Mouse (Mus musculus) G1E (cell line): Measurements from ENCODE around the gene Rac2. TPM values are rescaled to one million over a fixed set of nuclear protein-coding genes. Genes with fewer than 3 reads are reported as not detected.
A peak's percentile ranks its signal among the peaks of the same experiment; 100 is the strongest.

Experiments
- ATAC-seq: 2 replicates; pipeline ENCODE4 v1.8.0; 2016; ENCODE audit warnings: mild to moderate bottlenecking; ENCODE audit not compliant: insufficient number of reproducible peaks, poor library complexity, low FRiP score, severe bottlenecking; ENCODE audit errors: extremely low read depth
- DNase-seq: peaks from one replicate; pipeline ENCODE4 v3.0.0; 2012; ENCODE audit warnings: low spot score
- H3K27me3 ChIP-seq: 2 replicates; pipeline ENCODE4 v1.6.1; 2012; ENCODE audit warnings: mild to moderate bottlenecking, low read length, inconsistent platforms; ENCODE audit not compliant: insufficient read depth
- H3K36me3 ChIP-seq: replicated peaks from 2 replicates; pipeline ENCODE3; 2012; ENCODE audit warnings: mild to moderate bottlenecking, inconsistent platforms
- H3K4me1 ChIP-seq: 2 replicates; pipeline ENCODE4 v1.6.1; 2012; ENCODE audit warnings: low read depth, low read length, inconsistent platforms, mixed read lengths; ENCODE audit not compliant: insufficient read depth
- H3K4me3 ChIP-seq: 2 replicates; pipeline ENCODE4 v1.5.1; 2012; ENCODE audit warnings: low read depth, mild to moderate bottlenecking, inconsistent platforms, low read length, moderate library complexity, mixed read lengths
- H3K9me3 ChIP-seq: replicated peaks from 2 replicates; pipeline ENCODE4 v1.6.1; 2012; ENCODE audit warnings: inconsistent platforms
- CTCF ChIP-seq: IDR thresholded peaks from 2 replicates; pipeline ENCODE4 v1.5.1; 2012; ENCODE audit warnings: low read depth, low read length, inconsistent platforms, mixed read lengths
- GATA1 ChIP-seq: IDR thresholded peaks from 2 replicates; pipeline ENCODE4 v1.6.1; 2012; ENCODE audit warnings: borderline replicate concordance, low read length, inconsistent platforms, mixed read lengths
- GATA2 ChIP-seq: IDR thresholded peaks from 2 replicates; pipeline ENCODE4 v1.6.1; 2012; ENCODE audit warnings: low read depth, low read length, inconsistent platforms, borderline replicate concordance
- POLR2AphosphoS5 ChIP-seq: IDR thresholded peaks from 2 replicates; pipeline ENCODE4 v1.6.1; 2012; ENCODE audit warnings: low read depth, low read length, inconsistent platforms; ENCODE audit not compliant: insufficient replicate concordance
- TAL1 ChIP-seq: conservative IDR thresholded peaks from 2 replicates; pipeline ENCODE4 v1.6.1; 2012; ENCODE audit warnings: low read depth, low read length, inconsistent platforms, mixed read lengths
- polyA plus RNA-seq: library from polyadenylated mRNA; stranded (reverse); fragments of >175 nt; gene quantifications from 2 replicates; pipeline ENCODE4 v1.2.3, GENCODE M21; 2012
- total RNA-seq, 2 experiments: library from RNA; stranded (forward) in 1 of 2; stranded (reverse) in 1 of 2; fragments of 200-1000 nt in 1 of 2; fragments of >200 nt in 1 of 2; fragmentation: Nextera tagmentation in 1 of 2; gene quantifications; 2 replicates each; pipeline ENCODE4 v1.2.3; 2014 to 2017

The Rac2 gene
- total and polyA plus RNA-seq, 3 experiments, result 647 to 981 (median 736) TPM

DNA sequence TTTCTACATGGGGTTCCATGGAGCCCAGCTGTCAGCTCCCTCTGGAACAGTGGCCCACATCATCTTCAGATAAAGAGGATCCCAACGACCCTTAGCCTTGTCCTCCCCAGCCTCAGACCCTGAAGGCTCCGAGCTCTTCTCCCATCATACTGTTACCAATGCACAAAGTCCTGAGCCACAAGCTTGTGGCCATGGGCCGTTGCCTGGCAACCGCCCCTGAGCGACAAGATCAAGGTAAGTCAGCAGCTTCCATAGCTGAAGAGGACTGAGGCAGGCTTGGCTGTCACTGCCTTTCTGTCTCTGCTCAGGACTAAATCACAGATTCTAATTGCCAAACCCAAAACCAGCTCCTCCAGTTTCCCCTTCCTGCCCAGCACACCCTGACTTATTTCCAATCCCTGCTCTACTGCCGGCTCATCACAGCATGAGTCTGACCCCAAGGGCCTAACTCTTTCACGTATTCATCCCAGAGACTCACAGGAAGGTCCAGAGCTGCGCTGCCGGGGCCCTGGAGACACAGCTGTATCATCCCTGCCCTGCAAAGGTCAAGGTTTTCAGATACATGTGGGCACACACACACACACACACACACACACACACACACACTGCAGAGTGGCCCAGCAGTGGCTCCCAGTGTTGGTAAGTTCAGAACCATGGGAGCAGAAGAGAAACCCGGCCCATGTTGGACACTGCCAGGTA, 36.7 kb downstream of the Rac2 start:
- ATAC-seq, result no peak
- no peaks in the 10 kb centered on the region for H3K9me3 ChIP-seq
- no peak for TF ChIP-seq GATA1
- no peak for TF ChIP-seq CTCF
- TF ChIP-seq POLR2AphosphoS5, result no peak
- TF ChIP-seq TAL1, result no peak
- TF ChIP-seq GATA2, result no peak
- peaks cover 10% of the 10 kb centered on the region for H3K4me1 ChIP-seq
- H3K4me3 ChIP-seq, result no peak overlapping the region
- no peaks in the 10 kb centered on the region for H3K36me3 ChIP-seq
- peaks cover 67% of the 10 kb centered on the region for H3K27me3 ChIP-seq
- no peak for DNase-seq

DNA sequence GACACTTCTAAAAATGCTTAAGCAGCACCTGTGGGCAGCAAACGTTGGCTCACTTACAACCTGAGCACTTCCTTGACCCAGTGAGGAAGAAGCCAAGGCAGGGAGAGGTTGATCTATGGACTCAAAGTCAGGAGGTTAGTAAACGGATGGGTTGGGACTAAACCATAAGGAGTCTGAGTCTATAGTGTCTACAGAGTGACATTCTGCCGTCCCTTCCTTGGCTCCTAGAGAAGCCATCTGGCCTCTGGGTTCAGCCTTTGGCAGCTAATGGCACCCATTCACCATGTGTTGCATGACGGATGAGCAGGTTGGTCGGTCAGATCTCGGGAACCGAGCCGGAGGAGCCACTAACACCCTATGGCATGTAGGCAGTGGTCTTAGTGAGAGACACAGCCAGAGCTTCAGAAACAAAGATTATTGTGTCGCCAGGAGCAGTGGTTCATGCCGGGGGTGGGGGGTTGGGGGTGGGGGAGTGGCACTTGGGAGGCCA, 39.2 kb downstream of the Rac2 start:
- peaks cover 64% of the 10 kb centered on the region for H3K27me3 ChIP-seq
- peaks cover 10% of the 10 kb centered on the region for H3K4me1 ChIP-seq
- H3K4me3 ChIP-seq, result no peak overlapping the region
- DNase-seq (no peak), ATAC-seq (no peak)
- no peaks in the 10 kb centered on the region for H3K36me3 ChIP-seq
- TF ChIP-seq CTCF, result no peak
- TF ChIP-seq TAL1, result no peak
- TF ChIP-seq GATA1, result no peak
- TF ChIP-seq POLR2AphosphoS5, result no peak
- TF ChIP-seq GATA2, result no peak
- H3K9me3 ChIP-seq, result no peaks in the 10 kb centered on the region

DNA sequence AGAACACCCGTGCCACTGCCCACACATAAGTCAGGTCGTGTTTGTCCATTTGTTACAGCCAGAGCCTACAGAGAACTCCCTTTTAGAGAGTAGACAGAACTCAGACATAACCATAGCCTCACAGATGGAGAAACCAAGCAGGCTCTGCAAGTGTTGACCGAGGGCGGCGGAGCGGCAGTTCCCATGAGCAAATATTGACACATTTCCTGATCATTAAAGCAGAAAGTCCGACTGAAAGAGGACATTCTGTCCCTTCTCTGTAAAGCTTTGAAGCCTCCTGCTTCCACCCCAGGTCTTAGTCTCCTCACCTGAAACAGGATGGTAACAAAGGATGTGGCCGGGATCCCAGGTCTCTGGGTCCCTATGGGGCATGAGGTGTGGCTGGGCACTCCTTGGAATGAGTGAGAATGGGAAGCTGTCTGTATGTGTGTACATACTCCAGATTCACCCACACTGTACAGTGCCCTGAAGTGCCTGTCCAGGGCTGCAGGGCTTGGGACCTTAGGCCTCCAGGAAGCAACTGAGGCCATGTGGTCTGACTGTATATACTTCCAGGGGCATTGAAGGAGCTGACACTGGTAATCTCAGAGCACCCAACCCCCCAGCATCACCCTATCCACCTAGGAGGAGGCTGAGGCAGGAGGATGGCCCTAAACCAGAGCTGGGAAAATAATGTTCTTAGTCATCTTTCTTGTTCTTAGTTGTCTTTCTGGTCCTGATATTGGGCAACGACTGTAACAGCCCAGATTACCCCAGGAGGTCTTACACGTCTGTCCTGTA, 39.8 kb downstream of the Rac2 start:
- Histone ChIP-seq H3K27me3 (peaks cover 59% of the 10 kb centered on the region), H3K4me3 (no peak overlapping the region), H3K4me1 (peaks cover 10% of the 10 kb centered on the region), H3K9me3 (no peaks in the 10 kb centered on the region), H3K36me3 (no peaks in the 10 kb centered on the region)
- DNase-seq, result no peak
- no peak for ATAC-seq
- TF ChIP-seq POLR2AphosphoS5, result no peak
- no peak for TF ChIP-seq TAL1
- no peak for TF ChIP-seq CTCF
- no peak for TF ChIP-seq GATA1
- TF ChIP-seq GATA2, result no peak

DNA sequence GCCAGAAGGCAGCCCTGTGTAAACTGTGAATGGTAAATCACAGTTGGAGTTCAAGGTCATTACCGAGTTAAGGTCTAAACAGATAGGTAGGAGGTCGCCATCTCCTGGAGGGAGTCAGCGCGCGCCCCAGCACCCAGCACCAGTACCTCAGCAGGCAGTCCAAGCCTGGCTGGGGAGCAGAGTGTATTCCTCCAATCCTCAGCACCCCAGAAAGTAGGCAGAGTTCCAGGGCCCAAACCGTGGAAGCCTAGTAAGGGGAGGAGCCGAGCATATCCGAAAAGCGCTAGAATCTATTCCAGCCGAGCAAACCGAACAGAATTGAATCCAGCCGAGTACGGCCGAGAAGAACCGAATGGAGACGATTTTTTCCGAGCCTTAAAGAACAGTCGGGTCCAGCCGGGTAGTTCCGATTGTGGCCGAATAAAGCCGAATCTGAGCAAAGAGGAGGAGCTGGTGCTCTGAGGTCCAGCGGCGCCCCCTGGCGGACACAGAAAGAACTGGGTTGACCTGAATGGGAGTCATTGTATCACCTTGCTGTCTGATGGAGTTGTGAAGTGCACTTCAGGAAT, 40.6 kb downstream of the Rac2 start:
- TF ChIP-seq TAL1 (no peak), GATA2 (no peak), CTCF (peak; percentile 78)
- H3K4me1 ChIP-seq, result peaks cover 8% of the 10 kb centered on the region
- ATAC-seq, result peak; percentile 22; the same call in 1 of the 2 replicates

DNA sequence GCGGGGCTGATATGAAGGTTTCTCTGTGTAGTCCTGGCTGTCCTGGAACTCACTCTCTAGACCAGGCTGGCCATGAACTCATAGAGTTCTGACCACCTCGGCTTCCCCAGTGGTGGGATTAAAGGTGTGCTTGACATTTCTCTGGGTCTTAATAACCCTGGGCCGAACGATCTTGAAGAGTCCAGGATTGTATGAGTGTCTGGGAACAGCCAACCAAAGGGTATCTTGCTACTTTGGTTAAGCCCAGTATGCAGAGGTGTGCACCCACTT, 41.2 kb downstream of the Rac2 start:
- ATAC-seq (no peak), DNase-seq (no peak)
- TF ChIP-seq GATA2 (no peak), TAL1 (no peak), GATA1 (no peak), CTCF (no peak), POLR2AphosphoS5 (no peak)
- H3K4me1 ChIP-seq, result peaks cover 7% of the 10 kb centered on the region
- H3K9me3 ChIP-seq, result no peaks in the 10 kb centered on the region
- H3K36me3 ChIP-seq, result no peaks in the 10 kb centered on the region
- H3K27me3 ChIP-seq, result peaks cover 56% of the 10 kb centered on the region
- no peak overlapping the region for H3K4me3 ChIP-seq

More for the DNA sequence above, 40.6 kb downstream of the Rac2 start:
- no peaks in the 10 kb centered on the region for H3K9me3 ChIP-seq
- H3K4me3 ChIP-seq, result no peak overlapping the region; the same call in 1 of the 2 replicates
- peaks cover 55% of the 10 kb centered on the region for H3K27me3 ChIP-seq
- no peaks in the 10 kb centered on the region for H3K36me3 ChIP-seq
- DNase-seq, result peak; percentile 72
